Mouse (Mus musculus) heart, postnatal 0 days (tissue): ENCODE results near the gene 1700030K09Rik. TPM values are rescaled to one million over a fixed set of nuclear protein-coding genes. Genes with fewer than 3 reads are reported as not detected.

ENCODE experiments used
- ATAC-seq: fragments of 200-750 bp; cut with Nextera tagmentation; 2 replicates; pipeline ENCODE4 v1.8.0; 2017; ENCODE audit warnings: low read depth, moderate number of reproducible peaks, moderate library complexity; ENCODE audit not compliant: insufficient read depth
- DNase-seq: peaks from one replicate; pipeline ENCODE4 v3.0.0-alpha.2; 2016; ENCODE audit warnings: low spot score
- H3K27ac ChIP-seq: fragments of 300-500 bp; sonication (generic); 2 replicates; pipeline ENCODE4 v1.5.1; 2014; ENCODE audit warnings: low read depth, mild to moderate bottlenecking
- H3K27me3 ChIP-seq: fragments of 300-500 bp; sonication (generic); 2 replicates; pipeline ENCODE4 v1.6.1; 2014; ENCODE audit warnings: low read length, mixed read lengths; ENCODE audit not compliant: control insufficient read depth, insufficient read depth
- H3K36me3 ChIP-seq: fragments of 300-500 bp; sonication (generic); replicated peaks from 2 replicates; pipeline ENCODE4 v1.6.1; 2014; ENCODE audit warnings: low read length, mixed read lengths; ENCODE audit not compliant: control insufficient read depth, insufficient read depth
- H3K4me1 ChIP-seq: fragments of 300-500 bp; sonication (generic); 2 replicates; pipeline ENCODE4 v1.6.1; 2014; ENCODE audit warnings: antibody characterized with exemption; ENCODE audit not compliant: control insufficient read depth, insufficient read depth
- H3K4me2 ChIP-seq: fragments of 300-500 bp; sonication (generic); 2 replicates; pipeline ENCODE4 v1.6.1; 2014; ENCODE audit warnings: low read depth, mild to moderate bottlenecking, low read length, moderate library complexity
- H3K4me3 ChIP-seq: fragments of 300-500 bp; sonication (generic); 2 replicates; pipeline ENCODE4 v1.5.1; 2014; ENCODE audit warnings: low read depth, low read length
- H3K9ac ChIP-seq: fragments of 300-500 bp; sonication (generic); replicated peaks from 2 replicates; pipeline ENCODE4 v1.6.1; 2014; ENCODE audit warnings: low read depth, low read length, mixed read lengths
- H3K9me3 ChIP-seq: fragments of 300-500 bp; sonication (generic); replicated peaks from 2 replicates; pipeline ENCODE4 v1.6.1; 2016; ENCODE audit warnings: low read length; ENCODE audit not compliant: control insufficient read depth
- CTCF ChIP-seq: IDR thresholded peaks from 2 replicates; pipeline ENCODE4 v1.5.1; 2016; ENCODE audit warnings: antibody characterized with exemption, control low read depth, low read depth
- EP300 ChIP-seq: IDR thresholded peaks from 2 replicates; pipeline ENCODE4 v1.6.1; 2016; ENCODE audit warnings: antibody characterized with exemption, low read depth
- whole genome bisulfite sequencing: fragments of 180-500 bp; shearing (Covaris S2); extraction: QIAGEN DNeasy Blood & Tissue Kit; methylation state at CpG from one replicate; pipeline ENCODE4 v1.1.7; 2014; 5-methylcytosine and 5-hydroxymethylcytosine counted together
- polyA plus RNA-seq: library from polyadenylated mRNA; unstranded; fragments of >200 nt; fragmentation: Nextera tagmentation; extraction: Ambion mirVana; gene quantifications from 2 replicates; pipeline ENCODE4 v1.2.1, GENCODE M21; 2015
- total RNA-seq: library from RNA; depleted of rRNA; stranded (reverse); fragments of >200 nt; gene quantifications from 2 replicates; pipeline ENCODE4 v1.2.3, GENCODE M21; 2014; ENCODE audit warnings: low replicate concordance

Gene 1700030K09Rik
- total and polyA plus RNA-seq, 2 experiments from 2014 or later, result 5.7 to 10.8 TPM

GRCm38 (mm10) chr8:72492622-72493081, 49.0 kb downstream of the 1700030K09Rik start:
- Histone ChIP-seq H3K4me1 (peaks cover 20% of the 10 kb centered on the region), H3K27ac (peak overlapping the region; percentile 83), H3K27me3 (no peaks in the 10 kb centered on the region), H3K4me3 (peak overlapping the region; percentile 79), H3K4me2 (peak overlapping the region; percentile 92), H3K9ac (peak overlapping the region; percentile 86), H3K36me3 (peaks cover 33% of the 10 kb centered on the region), H3K9me3 (no peaks in the 10 kb centered on the region)
- no peak; the same call in 1 of the 2 replicates for TF ChIP-seq EP300
- TF ChIP-seq CTCF, result no peak
- ATAC-seq (peak; percentile 98), DNase-seq (peak; percentile 97)
- 0% methylated on average over 54 of the region's 56 CpGs for WGBS

DNA sequence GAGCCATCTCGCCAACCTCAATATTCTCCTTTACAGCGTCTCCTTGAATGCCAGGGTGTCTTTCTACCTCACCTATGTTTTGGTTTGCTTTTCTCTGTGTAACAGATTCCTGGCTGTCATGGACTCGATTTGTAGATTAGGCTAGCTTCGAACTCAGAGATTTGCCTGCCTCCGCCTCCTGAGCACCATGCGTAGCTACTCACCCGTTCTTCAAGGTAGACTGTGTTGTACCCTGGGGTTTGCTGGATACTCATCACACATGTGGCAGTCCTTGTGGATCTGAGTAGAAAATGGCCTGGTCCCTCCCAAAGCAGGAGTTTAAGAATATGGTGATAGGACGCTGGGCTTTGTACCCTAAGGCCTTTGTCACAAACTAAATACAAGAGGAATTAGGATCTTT, 49.7 kb downstream of the 1700030K09Rik start:
- Histone ChIP-seq H3K27ac (peak overlapping the region; percentile 83), H3K27me3 (no peaks in the 10 kb centered on the region), H3K9ac (peak overlapping the region; percentile 70), H3K4me1 (peaks cover 21% of the 10 kb centered on the region), H3K4me2 (peak overlapping the region; percentile 92), H3K9me3 (no peaks in the 10 kb centered on the region), H3K36me3 (peaks cover 26% of the 10 kb centered on the region), H3K4me3 (peak overlapping the region; percentile 79)
- ATAC-seq, result no peak
- no peak for DNase-seq
- 14% methylated on average over 8 of the region's 8 CpGs for WGBS
- TF ChIP-seq CTCF, result no peak
- TF ChIP-seq EP300, result no peak

GRCm38 (mm10) chr8:72495411-72496111, 51.9 kb downstream of the 1700030K09Rik start:
- no peak for ATAC-seq

GRCm38 (mm10) chr8:72496217-72496616, 52.5 kb downstream of the 1700030K09Rik start:
- no peak overlapping the region for H3K27ac ChIP-seq

More at GRCm38 (mm10) chr8:72495411-72496111, 51.9 kb downstream of the 1700030K09Rik start:
- H3K27me3 ChIP-seq, result no peaks in the 10 kb centered on the region
- TF ChIP-seq CTCF (no peak), EP300 (no peak)
- H3K9ac ChIP-seq, result no peak overlapping the region
- no peak for DNase-seq
- 87% methylated on average over 23 of the region's 23 CpGs for WGBS
- peaks cover 23% of the 10 kb centered on the region for H3K36me3 ChIP-seq
- no peak overlapping the region for H3K4me2 ChIP-seq
- no peak overlapping the region for H3K4me3 ChIP-seq
- no peak overlapping the region for H3K27ac ChIP-seq
- peaks cover 41% of the 10 kb centered on the region for H3K4me1 ChIP-seq
- H3K9me3 ChIP-seq, result no peaks in the 10 kb centered on the region

DNA sequence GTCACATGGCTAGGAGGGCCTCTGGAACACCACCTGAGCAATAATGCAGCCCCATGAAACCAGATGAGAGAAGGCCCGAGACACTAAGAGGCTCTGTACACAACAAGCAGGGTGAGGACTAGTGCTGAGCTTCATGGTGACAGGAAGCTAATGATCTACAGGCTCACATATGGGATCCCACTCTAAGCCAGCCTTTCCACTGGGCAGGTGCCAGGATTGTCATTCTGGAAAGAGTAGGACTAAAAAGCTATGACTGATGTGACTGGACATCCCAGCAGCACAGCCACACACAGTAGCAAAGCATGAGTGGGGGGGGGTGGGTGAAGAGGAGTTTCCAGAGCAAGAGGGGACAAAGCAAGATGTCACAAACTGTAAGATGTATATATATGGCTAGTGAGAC, 54.2 kb downstream of the 1700030K09Rik start:
- Histone ChIP-seq H3K9me3 (no peaks in the 10 kb centered on the region), H3K9ac (no peak overlapping the region), H3K36me3 (peaks cover 23% of the 10 kb centered on the region), H3K27ac (0 out of 2 replicates have a peak overlapping the region, but pooled peaks have one; percentile 95), H3K4me3 (no peak overlapping the region), H3K27me3 (no peaks in the 10 kb centered on the region), H3K4me2 (no peak overlapping the region), H3K4me1 (peaks cover 42% of the 10 kb centered on the region)
- 74% methylated on average over 1 of the region's 1 CpGs for WGBS
- TF ChIP-seq CTCF (no peak), EP300 (no peak)
- DNase-seq (no peak), ATAC-seq (no peak)

More at GRCm38 (mm10) chr8:72496217-72496616, 52.5 kb downstream of the 1700030K09Rik start:
- H3K9me3 ChIP-seq, result no peaks in the 10 kb centered on the region
- no peak overlapping the region for H3K4me3 ChIP-seq
- ATAC-seq (no peak), DNase-seq (no peak)
- no peaks in the 10 kb centered on the region for H3K27me3 ChIP-seq
- 79% methylated on average over 19 of the region's 19 CpGs for WGBS
- H3K36me3 ChIP-seq, result peaks cover 23% of the 10 kb centered on the region
- no peak overlapping the region for H3K9ac ChIP-seq
- peaks cover 44% of the 10 kb centered on the region for H3K4me1 ChIP-seq
- no peak for TF ChIP-seq EP300
- TF ChIP-seq CTCF, result no peak
- no peak overlapping the region for H3K4me2 ChIP-seq
